Mouse (Mus musculus): ENCODE data around the gene Zfp286. TPM values are rescaled to one million over a fixed set of nuclear protein-coding genes. Genes with fewer than 3 reads are reported as not detected.

Gene Zfp286
- polyA plus RNA-seq, 1 experiment = not detected

- Histone ChIP-seq H3K79me2 (ENCODE audit: control insufficient read depth, insufficient read depth) (no peaks in the 10 kb centered on the region), H3K4me2 (ENCODE audit: low read depth) (no peak overlapping the region), H3K4me3 (no peak overlapping the region), H3ac (ENCODE audit: control insufficient read depth, insufficient read length) (no peak overlapping the region), H3K36me3 (ENCODE audit: control insufficient read depth, insufficient read depth) (no peaks in the 10 kb centered on the region), H3K27me3 (ENCODE audit: control insufficient read depth, insufficient read depth, insufficient read length) (no peaks in the 10 kb centered on the region)
- TF ChIP-seq MYOD1 (IDR thresholded peaks at IDR 0.05; ENCODE audit: control insufficient read depth in 1 of 3, insufficient read length in 2 of 3, low read depth in 2 of 3) (peak in 2 of 3 experiments; percentile 85 to 87), MYOG (IDR thresholded peaks at IDR 0.05; ENCODE audit: control insufficient read depth in 1 of 3, insufficient read depth in 1 of 3, insufficient read length in 2 of 3, low read depth in 2 of 3) (peak in 2 of 3 experiments; percentile 67 to 75), TCF3 (IDR thresholded peaks at IDR 0.05; ENCODE audit: insufficient read length, low read depth) (no peak)
Measured at GRCm38 (mm10) chr11:62748062-62748461, 41.2 kb downstream of the Zfp286 start.

DNA sequence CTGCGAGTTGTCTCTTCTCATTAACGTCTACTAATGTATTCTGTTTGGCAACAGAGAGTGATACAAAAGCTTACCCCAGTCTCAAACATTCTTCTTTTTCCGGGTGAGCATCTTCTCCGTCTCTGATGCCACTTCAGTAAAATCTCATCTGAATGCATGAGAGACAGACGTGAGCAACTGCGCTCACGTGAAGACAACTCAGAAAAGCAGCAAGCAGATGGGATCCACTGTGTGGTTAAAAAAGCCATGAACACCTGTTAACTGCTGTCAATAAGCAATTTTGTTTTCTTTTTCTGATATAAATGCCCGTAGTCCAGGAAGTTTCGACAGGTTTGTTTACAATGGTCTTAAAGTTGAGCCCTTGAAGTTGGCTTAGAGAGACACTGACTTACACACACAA lies 42.0 kb downstream of the Zfp286 start:
- Histone ChIP-seq H3K79me2 (ENCODE audit: control insufficient read depth, insufficient read depth) (no peaks in the 10 kb centered on the region), H3K36me3 (ENCODE audit: control insufficient read depth, insufficient read depth) (no peaks in the 10 kb centered on the region), H3K4me3 (no peak overlapping the region), H3ac (ENCODE audit: control insufficient read depth, insufficient read length) (no peak overlapping the region), H3K4me2 (ENCODE audit: low read depth) (no peak overlapping the region), H3K27me3 (ENCODE audit: control insufficient read depth, insufficient read depth, insufficient read length) (no peaks in the 10 kb centered on the region)
- TF ChIP-seq TCF12 (IDR thresholded peaks at IDR 0.05; ENCODE audit: insufficient read depth, poor library complexity, severe bottlenecking) (no peak), USF1 (IDR thresholded peaks at IDR 0.05; ENCODE audit: low read depth) (no peak), TCF3 (IDR thresholded peaks at IDR 0.05; ENCODE audit: insufficient read length, low read depth) (no peak), E2F4 (IDR thresholded peaks at IDR 0.05; ENCODE audit: insufficient read depth) (no peak), POLR2AphosphoS2 (IDR thresholded peaks at IDR 0.05; ENCODE audit: insufficient read length, low read depth) (no peak), MYOD1 (IDR thresholded peaks at IDR 0.05; ENCODE audit: control insufficient read depth in 1 of 3, insufficient read length in 2 of 3, low read depth in 2 of 3) (peak in 2 of 3 experiments; percentile 65 to 86)

DNA sequence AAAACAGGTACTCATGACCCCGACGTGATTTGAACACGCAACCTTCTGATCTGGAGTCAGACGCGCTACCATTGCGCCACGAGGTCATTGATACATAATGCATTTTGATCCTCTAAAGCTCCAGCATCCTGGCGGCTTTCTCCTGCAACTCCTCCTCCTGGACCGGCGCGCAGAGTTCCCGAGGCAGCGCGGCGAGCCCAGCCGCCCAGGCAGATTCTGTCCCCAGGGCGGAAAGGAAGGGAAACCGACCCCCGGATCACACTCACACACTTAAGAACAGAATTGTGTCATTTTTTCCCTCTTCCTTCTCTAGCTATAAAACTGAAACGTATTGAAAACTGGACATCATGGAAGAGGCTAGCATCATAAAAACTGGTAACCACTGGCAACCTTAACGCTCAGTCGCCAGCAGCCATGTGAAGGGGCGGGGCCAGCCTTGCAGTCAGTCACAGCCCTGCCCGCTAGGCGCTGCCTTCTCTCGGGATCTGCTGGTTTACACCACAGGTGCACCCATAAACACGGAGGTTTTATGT lies 43.2 kb downstream of the Zfp286 start:
- no peaks in the 10 kb centered on the region for H3K27me3 ChIP-seq (ENCODE audit: control insufficient read depth, insufficient read depth, insufficient read length)
- H3K4me3 ChIP-seq = no peak overlapping the region
- peak in 1 of 3 experiments; percentile 10 for TF ChIP-seq MYOD1 (IDR thresholded peaks at IDR 0.05; ENCODE audit: control insufficient read depth in 1 of 3, insufficient read length in 2 of 3, low read depth in 2 of 3)
- no peak for TF ChIP-seq SRF (IDR thresholded peaks at IDR 0.05; ENCODE audit: control insufficient read depth, insufficient read length, low read depth)
- no peaks in the 10 kb centered on the region for H3K36me3 ChIP-seq (ENCODE audit: control insufficient read depth, insufficient read depth)
- H3K4me2 ChIP-seq (ENCODE audit: low read depth) = peak overlapping the region; percentile 61
- no peaks in the 10 kb centered on the region for H3K79me2 ChIP-seq (ENCODE audit: control insufficient read depth, insufficient read depth)
- H3ac ChIP-seq (ENCODE audit: control insufficient read depth, insufficient read length) = no peak overlapping the region

GRCm38 (mm10) chr11:62744103-62744502 lies 45.2 kb downstream of the Zfp286 start:
- H3K27me3 ChIP-seq (ENCODE audit: control insufficient read depth, insufficient read depth, insufficient read length) = no peaks in the 10 kb centered on the region
- no peak overlapping the region for H3K4me2 ChIP-seq (ENCODE audit: low read depth)
- no peak for TF ChIP-seq MYOD1 (IDR thresholded peaks at IDR 0.05; ENCODE audit: control insufficient read depth in 1 of 3, insufficient read length in 2 of 3, low read depth in 2 of 3)
- TF ChIP-seq POLR2AphosphoS2 (IDR thresholded peaks at IDR 0.05; ENCODE audit: insufficient read length, low read depth) = no peak
- TF ChIP-seq POLR2A (IDR thresholded peaks at IDR 0.05; ENCODE audit: insufficient read length, low read depth) = no peak
- no peak for TF ChIP-seq MYOG (IDR thresholded peaks at IDR 0.05; ENCODE audit: control insufficient read depth in 1 of 3, insufficient read depth in 1 of 3, insufficient read length in 2 of 3, low read depth in 2 of 3)
- no peak for TF ChIP-seq E2F4 (IDR thresholded peaks at IDR 0.05; ENCODE audit: insufficient read depth)
- no peak for TF ChIP-seq USF1 (IDR thresholded peaks at IDR 0.05; ENCODE audit: low read depth)
- TF ChIP-seq TCF12 (IDR thresholded peaks at IDR 0.05; ENCODE audit: insufficient read depth, poor library complexity, severe bottlenecking) = no peak
- TF ChIP-seq TCF3 (IDR thresholded peaks at IDR 0.05; ENCODE audit: insufficient read length, low read depth) = no peak
- no peak for TF ChIP-seq CEBPB (IDR thresholded peaks at IDR 0.05; ENCODE audit: insufficient read depth, poor library complexity, severe bottlenecking)
- no peak for TF ChIP-seq MAX (IDR thresholded peaks at IDR 0.05; ENCODE audit: low read depth)
- no peaks in the 10 kb centered on the region for H3K36me3 ChIP-seq (ENCODE audit: control insufficient read depth, insufficient read depth)
- H3K4me3 ChIP-seq = no peak overlapping the region
- no peak overlapping the region for H3ac ChIP-seq (ENCODE audit: control insufficient read depth, insufficient read length)
- no peaks in the 10 kb centered on the region for H3K79me2 ChIP-seq (ENCODE audit: control insufficient read depth, insufficient read depth)

- Histone ChIP-seq H3K36me3 (ENCODE audit: control insufficient read depth, insufficient read depth) (no peaks in the 10 kb centered on the region), H3ac (ENCODE audit: control insufficient read depth, insufficient read length) (no peak overlapping the region), H3K79me2 (ENCODE audit: control insufficient read depth, insufficient read depth) (no peaks in the 10 kb centered on the region), H3K4me3 (no peak overlapping the region), H3K4me2 (ENCODE audit: low read depth) (no peak overlapping the region), H3K27me3 (ENCODE audit: control insufficient read depth, insufficient read depth, insufficient read length) (no peaks in the 10 kb centered on the region)
- TF ChIP-seq POLR2AphosphoS2 (IDR thresholded peaks at IDR 0.05; ENCODE audit: insufficient read length, low read depth) (no peak), TCF12 (IDR thresholded peaks at IDR 0.05; ENCODE audit: insufficient read depth, poor library complexity, severe bottlenecking) (no peak), MYOD1 (IDR thresholded peaks at IDR 0.05; ENCODE audit: control insufficient read depth in 1 of 3, insufficient read length in 2 of 3, low read depth in 2 of 3) (no peak), CEBPB (IDR thresholded peaks at IDR 0.05; ENCODE audit: insufficient read depth, poor library complexity, severe bottlenecking) (no peak), MAX (IDR thresholded peaks at IDR 0.05; ENCODE audit: low read depth) (no peak), SRF (IDR thresholded peaks at IDR 0.05; ENCODE audit: control insufficient read depth, insufficient read length, low read depth) (no peak), REST (IDR thresholded peaks at IDR 0.05; ENCODE audit: insufficient read depth, insufficient read length) (no peak), POLR2A (IDR thresholded peaks at IDR 0.05; ENCODE audit: insufficient read length, low read depth) (no peak), TCF3 (IDR thresholded peaks at IDR 0.05; ENCODE audit: insufficient read length, low read depth) (no peak), MYOG (IDR thresholded peaks at IDR 0.05; ENCODE audit: control insufficient read depth in 1 of 3, insufficient read depth in 1 of 3, insufficient read length in 2 of 3, low read depth in 2 of 3) (no peak), USF1 (IDR thresholded peaks at IDR 0.05; ENCODE audit: low read depth) (no peak), E2F4 (IDR thresholded peaks at IDR 0.05; ENCODE audit: insufficient read depth) (no peak)
Measured at GRCm38 (mm10) chr11:62742261-62742957, 46.9 kb downstream of the Zfp286 start.
